Mouse (Mus musculus): ENCODE measurements around the gene Fam126a. TPM values are rescaled to one million over a fixed set of nuclear protein-coding genes. Genes with fewer than 3 reads are reported as not detected.

The Fam126a gene
- total RNA-seq, 2 experiments from 2014 or later, result 31.7 to 58.7 TPM

DNA sequence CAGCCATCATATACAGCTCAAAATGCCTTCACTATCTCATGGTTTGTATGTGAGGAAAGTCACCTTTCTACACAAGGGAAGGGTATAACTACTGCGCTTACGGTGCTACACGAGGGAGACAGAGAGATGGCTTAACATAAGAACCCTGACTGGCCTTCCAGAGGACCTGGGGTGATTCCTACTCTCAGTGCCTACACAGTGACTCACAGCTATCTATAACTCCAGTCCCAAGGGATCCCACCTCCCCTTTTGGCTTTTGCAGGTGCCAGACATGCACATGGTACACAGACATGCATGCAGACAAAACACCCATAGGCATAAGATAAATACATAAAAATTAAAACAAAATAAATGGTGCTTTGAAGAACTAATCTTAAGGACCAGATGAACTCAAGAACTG is 35.6 kb downstream of the Fam126a start:
- no peak for DNase-seq
- intact Hi-C loops (cut with DNase I), result loop anchor here (5.0 kb wide), 1 partner anchor 73 kb away; no protein-coding TSS in a partner anchor

DNA sequence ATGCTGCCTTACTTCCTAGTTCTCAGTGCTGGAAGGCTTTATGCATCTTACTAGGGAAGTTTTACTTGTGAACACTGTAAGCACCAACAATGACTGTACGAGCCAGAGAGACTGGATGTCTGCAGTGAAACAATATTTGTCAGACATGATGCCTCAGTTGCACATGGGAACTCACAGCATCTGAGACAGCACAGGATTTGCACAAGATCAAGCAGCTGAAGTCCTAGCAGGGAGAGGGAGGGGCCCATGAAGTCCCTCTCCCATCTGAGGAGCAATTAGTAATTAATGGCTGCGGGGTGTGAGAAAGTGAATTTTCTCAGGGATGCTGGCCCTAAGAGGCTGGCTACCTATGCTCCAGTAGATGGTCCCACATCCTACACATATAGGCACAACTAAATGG is 36.3 kb downstream of the Fam126a start:
- DNase-seq, result no peak
- intact Hi-C loops (cut with DNase I), result loop anchor here (5.0 kb wide), 1 partner anchor 72 kb away; no protein-coding TSS in a partner anchor

DNA sequence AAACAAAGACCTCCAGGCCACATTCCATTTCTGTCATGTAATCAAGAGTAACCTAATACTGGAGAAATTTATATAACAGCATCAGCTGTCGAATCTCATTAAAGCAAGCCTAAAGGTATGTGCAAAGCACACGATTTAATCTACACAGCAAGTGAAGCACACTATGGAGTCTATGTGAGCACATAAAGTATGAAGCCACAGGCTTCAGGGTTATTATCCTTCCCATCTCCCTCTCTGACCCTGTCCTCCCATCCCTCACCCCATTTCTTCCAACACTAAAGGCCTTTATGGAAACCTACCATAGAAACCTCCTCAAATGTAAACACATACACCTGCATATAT is 37.0 kb downstream of the Fam126a start:
- no peak for DNase-seq
- intact Hi-C loops (cut with DNase I), result loop anchor here (2.0 to 5.0 kb wide), 2 partner anchors 35 to 71 kb away; no protein-coding TSS in a partner anchor

DNA sequence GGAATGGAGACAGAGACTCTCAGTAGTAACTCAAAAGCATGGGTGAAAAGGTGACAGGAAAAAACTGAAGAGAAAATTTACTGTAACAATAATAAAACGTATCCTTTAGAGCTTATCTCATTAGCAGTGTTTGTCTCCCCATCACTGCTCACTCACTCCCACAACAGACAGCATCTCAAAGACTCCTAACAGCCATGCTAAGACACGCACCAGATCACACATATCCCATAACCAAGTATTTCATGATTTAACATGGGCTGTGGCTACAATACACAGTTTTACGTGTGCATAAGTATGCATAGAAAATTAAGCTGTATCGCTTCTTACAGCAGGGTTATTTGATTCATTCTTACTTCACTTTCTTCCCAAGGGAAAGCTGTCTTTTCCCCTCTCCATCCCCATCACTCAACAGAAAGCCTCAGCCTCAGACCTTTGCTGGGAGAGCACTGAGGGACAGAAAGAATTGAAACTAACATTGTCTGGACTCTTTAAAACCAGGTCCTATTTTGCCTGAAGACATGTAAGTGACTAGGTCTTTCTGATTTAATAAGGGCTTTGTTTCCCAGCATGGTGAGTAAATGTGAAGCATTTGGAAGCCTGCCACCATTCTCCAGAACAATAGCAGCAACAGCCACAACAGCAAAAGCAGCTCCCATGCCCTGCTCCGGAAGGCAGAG is 37.5 kb downstream of the Fam126a start:
- intact Hi-C loops (cut with DNase I), result loop anchor here (2.0 to 5.0 kb wide), 2 partner anchors 36 to 71 kb away; no protein-coding TSS in a partner anchor
- peak; percentile 40 to 53 for DNase-seq

DNA sequence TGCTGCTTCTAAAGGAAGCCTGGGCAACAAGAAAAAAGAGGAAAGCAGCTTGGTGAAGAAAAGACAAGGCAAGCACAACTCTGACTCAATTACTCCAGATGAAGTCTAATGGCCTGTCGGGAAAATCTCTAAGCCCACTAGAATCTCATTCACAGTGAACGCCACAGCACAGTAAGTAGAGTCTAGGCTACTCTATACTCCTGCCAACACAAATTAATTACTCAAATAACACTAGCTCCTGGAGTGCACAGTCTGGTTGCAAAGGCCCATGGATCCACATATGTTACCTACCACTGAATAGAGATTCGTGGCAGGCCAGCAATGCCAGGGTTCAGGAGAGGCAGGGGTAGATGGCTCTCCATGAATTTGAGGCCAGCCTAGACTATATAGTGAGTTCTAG is 40.5 kb downstream of the Fam126a start:
- intact Hi-C loops (cut with DNase I), result loop anchor here (5.0 kb wide), 1 partner anchor 68 kb away; no protein-coding TSS in a partner anchor
- no peak for DNase-seq

DNA sequence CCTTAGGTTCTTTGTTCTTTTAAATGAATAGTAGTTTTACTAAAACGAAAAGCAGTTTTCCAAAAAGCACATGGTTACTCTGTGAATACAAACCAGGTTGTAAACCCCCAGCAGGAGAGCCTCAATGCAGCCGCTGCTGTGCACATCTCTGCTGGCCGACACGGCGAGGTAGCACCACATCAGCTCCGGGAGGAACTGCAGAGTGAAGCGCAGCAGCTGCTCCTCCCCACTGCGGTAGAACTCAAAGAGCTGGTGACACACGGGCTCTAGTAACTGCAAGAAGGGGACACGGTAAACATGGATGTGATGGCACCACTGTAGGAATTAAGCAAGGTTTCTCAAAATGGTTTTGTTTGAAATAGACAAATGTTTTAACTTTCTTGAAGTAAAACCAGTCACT is 42.7 kb downstream of the Fam126a start:
- no peak for DNase-seq
- intact Hi-C loops (cut with DNase I), result no loop called here

DNA sequence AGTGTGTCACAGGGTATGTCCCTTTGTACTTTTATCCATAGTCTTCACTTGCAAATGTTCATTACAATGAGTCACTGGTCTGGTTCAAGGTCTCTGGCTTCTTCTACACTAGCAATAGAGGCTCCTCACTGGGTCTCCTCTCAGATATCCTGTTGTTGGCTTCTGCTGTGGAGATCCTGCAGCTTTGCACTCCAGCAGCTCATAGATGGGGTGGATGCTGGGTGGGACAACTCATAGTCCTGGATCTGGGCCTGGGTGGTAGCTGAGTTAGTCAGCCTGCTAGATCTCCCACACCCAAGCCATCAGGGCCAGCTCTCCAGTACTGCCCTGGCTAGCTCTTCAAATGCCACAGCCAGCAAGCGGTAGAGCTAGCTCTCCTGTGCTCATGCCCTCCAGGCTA is 48.4 kb downstream of the Fam126a start:
- DNase-seq, result no peak
- intact Hi-C loops (cut with DNase I), result no loop called here

DNA sequence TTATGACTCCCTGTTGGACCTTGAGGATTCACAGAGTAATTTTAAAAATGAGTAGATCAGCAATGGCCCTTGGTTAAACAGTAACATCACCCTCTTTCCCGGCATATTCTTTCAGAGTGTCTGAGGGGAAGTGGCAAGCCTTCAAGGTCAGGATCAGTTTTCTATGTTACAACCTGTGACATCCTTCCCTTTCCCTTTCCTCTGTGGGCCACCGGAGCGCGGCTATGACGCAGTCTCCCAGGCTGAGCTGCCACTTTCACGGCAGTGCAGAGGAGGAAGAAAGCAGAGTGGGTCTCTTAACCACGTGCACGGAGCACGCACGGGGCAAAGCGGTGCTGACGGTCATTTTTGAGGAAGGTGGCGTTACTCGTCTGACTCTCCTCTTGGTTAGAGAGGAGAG is 52.0 kb downstream of the Fam126a start:
- intact Hi-C loops (cut with DNase I), result loop anchor here (5.0 kb wide), 1 partner anchor 126 kb away; no protein-coding TSS in a partner anchor
- no peak for DNase-seq

DNA sequence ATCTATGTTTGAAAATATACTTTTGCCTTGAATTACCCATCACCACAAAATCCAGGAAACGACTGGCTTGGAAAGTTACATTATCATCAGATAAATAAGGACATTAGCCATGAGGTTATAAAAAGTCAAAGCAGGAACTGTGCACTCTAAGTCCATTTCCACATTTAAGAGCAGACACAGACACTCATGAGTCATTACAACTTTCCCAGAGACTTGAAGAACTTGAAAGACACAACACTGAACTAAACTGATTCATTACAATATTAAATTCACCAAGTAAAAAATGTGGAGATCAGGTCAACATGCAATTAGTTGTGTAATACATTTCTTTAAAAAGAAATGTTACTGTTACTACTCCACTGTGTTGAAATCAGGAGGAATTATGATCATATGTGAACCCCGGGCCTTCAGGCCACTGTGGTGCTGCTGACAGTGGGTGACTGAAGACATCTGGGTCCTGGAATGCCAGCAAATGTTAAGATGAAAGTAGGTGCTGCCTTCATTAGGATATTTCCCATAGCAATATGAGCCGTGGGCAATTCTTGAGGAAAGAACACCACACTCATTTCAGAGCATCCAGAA is 55.4 kb downstream of the Fam126a start:
- no peak for DNase-seq
- intact Hi-C loops (cut with DNase I), result loop anchor here (5.0 kb wide), 1 partner anchor 123 kb away; no protein-coding TSS in a partner anchor

DNA sequence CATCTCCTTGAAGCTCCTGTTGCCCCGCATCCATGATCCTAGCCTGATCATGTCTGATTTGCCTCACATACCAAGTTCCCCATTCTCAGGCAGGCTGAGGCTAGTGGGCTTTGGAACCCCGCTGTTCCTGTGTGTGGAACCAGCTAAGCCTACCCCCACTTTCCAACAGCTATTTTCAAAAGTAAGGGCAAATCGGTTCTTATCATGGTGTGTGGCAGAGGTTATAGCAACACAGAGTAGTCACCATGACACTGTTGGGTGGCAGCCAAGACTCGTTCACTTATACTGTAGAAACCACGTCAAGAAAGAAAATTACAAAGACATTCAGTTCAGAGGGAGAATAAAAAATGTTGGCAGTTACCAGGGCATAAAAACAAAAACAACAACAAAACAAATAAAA is 62.8 kb downstream of the Fam126a start:
- peak in 1 of 2 experiments; percentile 50 for DNase-seq
- intact Hi-C loops (cut with DNase I), result loop anchor here (5.0 kb wide), 1 partner anchor 75 kb away; no protein-coding TSS in a partner anchor

DNA sequence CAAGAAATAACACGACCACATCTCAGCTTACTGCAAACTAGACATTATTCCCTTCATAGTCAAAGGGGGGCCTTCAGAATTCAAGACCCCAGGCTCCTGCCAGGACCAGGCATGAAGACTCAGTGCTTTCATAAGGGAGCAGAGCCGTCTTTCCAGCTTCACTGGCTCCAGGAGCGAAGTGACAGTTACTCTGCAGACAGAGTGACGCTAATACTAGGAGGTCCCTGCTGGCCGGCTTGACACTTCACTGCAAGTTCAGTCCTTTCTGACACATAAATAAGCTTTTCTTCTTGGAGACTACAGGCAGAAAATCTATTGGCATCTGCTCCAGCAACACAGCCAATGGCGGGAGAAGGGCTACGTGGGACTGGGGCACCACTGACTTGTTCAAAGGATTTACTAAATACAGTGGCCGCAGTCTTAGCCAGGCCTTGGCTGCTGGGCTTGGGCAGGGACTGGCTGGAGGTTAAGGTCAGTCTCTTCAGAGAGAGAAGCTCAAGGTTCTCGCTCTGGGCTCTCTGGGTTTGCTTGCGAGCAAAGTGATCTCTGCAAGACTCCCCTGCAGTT is 65.8 kb downstream of the Fam126a start:
- intact Hi-C loops (cut with DNase I), result loop anchor here (5.0 kb wide), 1 partner anchor 72 kb away; no protein-coding TSS in a partner anchor
- no peak for DNase-seq

DNA sequence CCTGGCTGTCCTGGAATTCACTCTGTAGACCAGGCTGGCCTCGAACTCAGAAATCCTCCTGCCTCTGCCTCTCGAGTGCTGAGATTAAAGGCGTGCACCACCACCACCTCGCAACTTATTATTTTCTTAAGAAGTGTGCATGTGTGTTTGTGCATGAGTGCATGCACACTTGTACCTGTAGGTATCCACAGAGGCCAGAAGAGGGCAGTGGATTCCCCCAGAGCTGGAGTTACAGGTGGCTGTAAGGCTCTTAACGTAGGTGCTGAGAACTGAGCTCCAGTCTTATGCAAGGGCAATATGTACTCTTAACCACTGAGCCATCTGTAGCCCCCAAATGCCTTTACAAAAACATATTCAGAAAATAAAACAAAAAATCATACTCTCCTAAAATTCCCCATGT is 77.4 kb downstream of the Fam126a start:
- DNase-seq, result no peak
- intact Hi-C loops (cut with DNase I), result no loop called here

DNA sequence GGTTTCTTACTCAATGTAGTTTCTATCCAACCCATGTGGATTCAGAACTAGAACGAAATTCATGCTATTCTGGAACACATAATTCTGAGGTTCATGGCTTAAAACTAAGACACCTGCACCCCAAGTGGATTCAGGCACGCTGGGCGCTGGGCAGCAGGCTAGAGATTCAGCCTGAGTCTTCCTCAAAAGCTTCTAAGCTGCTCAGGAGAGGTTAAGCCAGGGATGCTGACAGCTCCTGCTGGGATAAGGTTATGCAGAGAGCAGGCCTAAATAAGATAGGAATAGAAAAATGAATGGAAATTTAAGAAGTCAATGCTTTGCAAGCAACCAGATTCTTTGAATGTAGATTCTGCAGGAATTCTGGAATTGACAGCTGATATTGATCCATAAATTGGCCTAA is 82.4 kb downstream of the Fam126a start:
- no peak for DNase-seq
- intact Hi-C loops (cut with DNase I), result no loop called here

DNA sequence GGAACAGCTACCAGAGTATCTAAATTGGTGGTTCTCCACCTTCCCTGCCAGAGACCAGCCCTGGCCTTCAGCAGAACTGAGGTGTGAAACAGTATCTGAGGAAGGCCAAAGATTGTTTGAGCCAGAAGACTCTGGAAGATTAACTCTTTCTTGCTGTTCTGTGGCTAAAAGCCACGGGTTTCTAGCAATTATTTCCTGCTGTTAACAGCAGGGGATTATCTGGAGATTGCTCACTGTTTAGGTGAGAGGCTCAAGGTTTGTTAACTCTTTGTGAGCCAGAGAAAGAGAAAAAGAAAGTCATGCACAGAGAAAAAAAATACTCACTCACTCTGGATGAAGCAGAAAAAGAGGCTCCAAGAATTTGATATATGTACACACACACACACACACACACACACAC is 85.4 kb downstream of the Fam126a start:
- no peak for DNase-seq
- intact Hi-C loops (cut with DNase I), result no loop called here

DNA sequence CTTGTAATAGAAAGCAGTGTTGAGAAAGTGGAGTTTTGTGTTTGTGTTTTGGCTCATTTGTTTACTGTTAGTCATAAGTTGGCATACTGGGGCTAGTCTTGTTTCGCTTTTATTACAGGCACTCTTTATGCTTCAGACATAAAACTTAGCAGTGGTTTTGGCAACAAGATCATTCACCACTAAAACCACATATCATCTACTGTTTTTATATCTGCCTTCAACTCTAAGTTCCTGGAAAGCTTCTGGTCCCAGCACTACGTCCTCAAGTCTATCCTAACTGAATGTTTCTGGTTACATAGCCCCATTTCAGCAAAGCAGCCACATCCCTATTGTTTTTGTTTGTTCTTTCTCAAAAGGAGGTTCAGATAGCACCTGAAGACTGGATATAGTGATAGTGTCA is 87.0 kb downstream of the Fam126a start:
- intact Hi-C loops (cut with DNase I), result no loop called here

DNA sequence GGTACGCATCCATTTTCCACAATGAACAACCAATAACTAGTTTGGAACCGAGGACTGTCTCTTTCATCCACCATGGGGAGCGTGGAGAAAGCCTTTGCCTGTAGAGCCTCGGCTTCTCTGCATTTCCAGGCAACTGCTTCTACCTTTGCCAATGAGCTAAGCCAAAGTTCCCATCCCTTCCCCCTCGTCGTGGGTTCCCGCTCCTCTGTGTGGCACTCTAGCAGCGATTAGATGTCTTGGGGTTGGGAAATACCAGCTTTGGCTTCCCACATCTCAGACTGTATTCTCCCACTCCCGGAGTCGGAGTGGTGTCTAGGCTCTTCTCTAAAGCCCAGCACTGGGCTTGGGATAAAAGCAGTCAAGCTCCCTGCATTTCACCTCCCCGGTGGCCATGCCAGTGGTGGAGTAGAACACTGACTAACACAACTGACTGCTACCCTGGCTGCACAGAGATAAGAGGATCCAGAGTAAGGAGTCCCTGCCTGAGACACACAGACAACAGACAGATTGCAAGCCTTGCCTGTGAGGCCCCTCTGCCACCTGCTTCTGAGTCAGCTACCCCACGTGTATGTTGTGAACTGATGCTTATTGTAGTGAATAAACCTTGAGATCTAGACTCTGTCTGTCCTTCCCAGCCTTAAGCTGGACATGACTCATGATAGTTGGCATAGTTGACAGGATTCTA is 106.9 kb downstream of the Fam126a start:
- no peak for DNase-seq
- intact Hi-C loops (cut with DNase I), result loop anchor here (5.0 kb wide), 1 partner anchor 69 kb away; no protein-coding TSS in a partner anchor

More for the DNA sequence above, 87.0 kb downstream of the Fam126a start:
- no peak for DNase-seq

DNA sequence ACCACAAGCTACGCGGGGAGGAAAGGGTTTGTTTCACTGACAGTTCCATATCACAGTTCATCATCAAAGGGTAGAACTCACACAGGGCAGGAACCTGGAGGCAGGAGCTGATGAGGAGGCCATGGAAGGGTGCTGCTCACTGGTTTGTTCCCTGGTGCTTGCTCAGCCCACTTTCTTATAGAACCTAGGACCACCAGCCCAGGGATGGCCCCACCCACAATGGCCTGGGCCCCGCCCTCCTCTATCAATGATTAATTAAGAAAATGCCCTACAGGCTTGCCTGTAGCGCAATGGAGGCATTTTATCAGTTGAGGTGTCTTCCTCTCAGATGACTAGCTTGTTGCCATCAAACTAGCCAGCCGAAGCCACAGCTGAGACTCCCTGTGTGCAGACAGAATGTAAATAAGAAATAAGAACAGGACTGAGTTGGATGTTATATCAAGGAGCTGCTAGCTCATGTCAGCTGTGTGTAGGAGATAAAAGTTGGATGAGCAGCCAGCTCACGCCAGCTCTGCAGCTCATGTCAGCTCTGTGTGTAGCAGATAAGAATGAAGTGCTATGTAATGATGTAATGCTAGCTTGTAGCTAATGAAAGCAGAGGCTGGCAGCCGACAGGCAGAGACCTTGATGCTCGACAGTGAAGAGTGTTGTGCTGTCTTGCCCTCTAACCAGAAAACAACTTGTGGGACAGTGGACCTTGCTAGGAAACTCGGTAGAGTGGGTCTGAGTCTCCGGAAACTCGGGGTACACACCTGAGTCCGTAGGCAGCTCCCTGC is 107.8 kb downstream of the Fam126a start:
- DNase-seq, result peak in 1 of 2 experiments; percentile 5
- intact Hi-C loops (cut with DNase I), result loop anchor here (5.0 kb wide), 1 partner anchor 70 kb away; no protein-coding TSS in a partner anchor

DNA sequence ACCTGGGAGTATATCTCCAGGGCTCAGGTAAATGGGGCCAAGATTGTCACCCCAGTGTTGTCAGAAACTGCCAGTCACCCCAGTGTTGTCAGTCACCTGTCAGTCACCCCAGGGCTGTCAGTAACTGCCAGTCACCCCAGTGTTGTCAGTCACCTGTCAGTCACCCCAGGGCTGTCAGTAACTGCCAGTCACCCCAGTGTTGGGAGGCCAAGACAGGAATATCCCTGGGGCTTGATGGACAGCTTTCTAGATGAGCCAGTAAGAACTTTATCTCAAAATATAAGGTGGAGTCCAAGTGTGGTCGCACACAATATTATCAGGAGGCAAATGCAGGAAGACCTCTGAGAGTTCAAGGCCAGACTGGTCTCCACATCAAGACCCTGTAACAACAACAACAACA is 109.2 kb downstream of the Fam126a start:
- no peak for DNase-seq
- intact Hi-C loops (cut with DNase I), result loop anchor here (5.0 kb wide), 1 partner anchor 71 kb away; no protein-coding TSS in a partner anchor

DNA sequence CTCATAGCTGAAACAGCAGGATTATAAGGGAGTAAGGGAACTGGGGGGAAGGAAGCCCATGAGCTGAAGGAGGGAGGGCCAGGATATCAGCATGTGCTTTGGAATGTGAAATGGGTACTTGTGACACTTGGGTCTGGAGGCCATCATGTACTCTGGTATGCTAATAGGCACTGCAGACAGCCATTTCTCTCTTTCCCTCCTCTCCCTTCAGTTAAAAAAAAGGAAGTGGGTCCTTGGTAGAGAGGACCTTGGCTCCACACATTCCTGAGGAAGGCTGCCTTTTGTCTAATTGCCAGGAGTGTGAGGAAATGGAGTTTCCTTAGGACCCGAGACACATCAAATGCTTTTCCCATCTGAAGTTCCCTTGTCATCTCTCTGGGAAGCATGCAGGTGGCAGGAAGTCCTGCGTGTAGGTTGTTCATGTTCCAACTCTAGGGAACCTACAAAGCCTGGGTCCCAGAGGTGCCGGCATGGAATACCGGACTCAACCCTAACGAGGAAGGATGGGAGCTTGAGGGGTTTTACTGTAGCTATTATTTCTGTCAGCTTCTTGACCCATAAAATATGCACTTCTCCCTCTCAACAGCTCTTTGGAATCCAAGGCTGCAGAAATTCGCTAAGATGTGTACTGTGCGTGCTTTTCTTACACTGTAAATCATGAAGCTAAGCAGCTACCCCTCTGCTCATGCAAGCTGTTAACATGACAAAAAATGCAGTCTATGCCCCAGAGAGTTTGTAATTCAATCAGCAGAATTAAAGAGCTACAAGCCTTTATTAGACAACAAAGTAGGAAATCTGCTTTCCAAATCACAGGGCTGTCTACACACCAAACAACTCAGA is 110.4 kb downstream of the Fam126a start:
- DNase-seq, result no peak
- intact Hi-C loops (cut with DNase I), result loop anchor here (5.0 kb wide), 1 partner anchor 72 kb away; no protein-coding TSS in a partner anchor

All from heart, postnatal 36 days (tissue).